Mouse (Mus musculus) lung, adult 2 months (tissue): Measurements from ENCODE around the gene Gsc2.

Experiments
- CTCF ChIP-seq: fragments of 200-500 bp; IDR thresholded peaks from 2 replicates; pipeline ENCODE4 v1.5.1; 2011; ENCODE audit warnings: mild to moderate bottlenecking, low read length, control low read depth; ENCODE audit not compliant: insufficient read depth
- POLR2A ChIP-seq: fragments of 200-500 bp; IDR thresholded peaks from 2 replicates; pipeline ENCODE4 v1.6.1; 2011; ENCODE audit warnings: low read depth, mild to moderate bottlenecking, control low read depth, low read length, borderline replicate concordance; ENCODE audit errors: extremely low read depth

- TF ChIP-seq CTCF (peak; percentile 65), POLR2A (peak; percentile 67; the same call in 1 of the 2 replicates)
Measured at GRCm38 (mm10) chr16:17911052-17911595, 3.7 kb downstream of the Gsc2 start, which contains the start of gene Ess2.
